Mouse (Mus musculus) thymus, postnatal 10 days (tissue): ENCODE data around the gene Hs3st2.
"Not testable (repeated sequence)": the region's sequence is repeated elsewhere in the genome, so short reads cannot be mapped to it uniquely, and the experiment has no call there.

Experiments
- DNase-seq, 2 experiments: peaks; one replicate each; pipeline ENCODE4 v3.0.0; 2021; ENCODE audit warnings: low spot score in 2 of 2

Gene Hs3st2

DNA sequence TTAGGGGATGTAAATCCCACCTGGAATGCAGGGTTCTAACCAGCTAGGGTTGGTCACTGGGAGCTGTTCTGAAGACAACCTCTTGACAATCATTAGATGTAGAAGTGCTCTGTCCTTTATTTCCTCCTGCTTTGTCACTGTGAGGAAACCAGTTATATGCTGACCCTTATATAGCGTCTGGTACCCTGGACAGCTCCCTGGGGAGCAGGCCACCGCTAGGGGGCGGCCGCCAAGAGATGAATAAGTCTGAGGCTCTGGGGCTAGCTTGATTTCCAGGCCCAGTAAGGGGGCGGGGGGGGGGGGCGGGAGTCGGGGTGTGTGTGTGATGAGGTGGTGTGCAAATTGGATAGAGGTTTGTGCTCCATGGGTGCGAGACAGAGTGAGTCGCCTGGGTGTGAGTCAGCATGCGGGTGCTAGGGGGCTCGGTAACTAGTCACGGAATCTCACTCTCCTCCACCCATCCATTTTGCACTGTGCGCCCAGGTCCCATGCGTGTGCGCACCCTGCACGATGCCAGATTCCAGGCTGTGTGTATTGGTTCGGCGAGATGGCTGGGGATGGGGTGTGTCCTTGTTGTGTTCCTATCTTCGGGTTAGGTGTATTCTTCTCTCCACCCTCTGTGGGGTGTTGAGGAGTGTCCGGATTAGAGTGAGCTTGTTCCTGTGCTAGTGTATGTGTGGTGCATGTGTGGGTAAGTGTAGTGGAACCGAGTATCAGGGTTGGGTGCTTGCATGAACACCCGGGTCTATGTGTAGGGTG, at the start of gene Hs3st2:
Gene Hs3st2 (plus strand): TSS at position 635 of the 759 bp plus-strand sequence.
- DNase-seq = peak in 1 of 2 experiments; percentile 16

GRCm38 (mm10) chr7:121348284-121348963, 43.2 kb upstream of the Hs3st2 start:
- no peak for DNase-seq

DNA sequence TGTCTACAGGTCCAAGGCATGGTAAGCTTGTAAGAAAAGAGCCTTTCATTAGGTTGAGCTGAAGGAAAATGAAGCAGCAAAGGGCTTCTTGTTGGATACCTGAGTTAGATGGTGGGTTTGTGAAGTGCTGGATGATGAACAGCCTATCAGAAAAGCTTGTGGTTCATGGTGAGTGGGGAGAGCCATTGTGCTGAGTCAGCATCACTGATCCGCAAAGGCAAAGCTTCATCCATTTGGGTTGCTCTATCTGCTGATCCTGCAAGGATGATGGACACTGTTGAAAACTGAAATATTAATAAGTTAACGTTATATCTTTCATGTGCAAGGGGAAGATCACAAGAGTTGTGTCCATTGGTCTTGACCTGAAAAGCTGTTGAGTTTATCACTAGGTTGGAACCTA, 40.0 kb upstream of the Hs3st2 start:
- DNase-seq = no peak

DNA sequence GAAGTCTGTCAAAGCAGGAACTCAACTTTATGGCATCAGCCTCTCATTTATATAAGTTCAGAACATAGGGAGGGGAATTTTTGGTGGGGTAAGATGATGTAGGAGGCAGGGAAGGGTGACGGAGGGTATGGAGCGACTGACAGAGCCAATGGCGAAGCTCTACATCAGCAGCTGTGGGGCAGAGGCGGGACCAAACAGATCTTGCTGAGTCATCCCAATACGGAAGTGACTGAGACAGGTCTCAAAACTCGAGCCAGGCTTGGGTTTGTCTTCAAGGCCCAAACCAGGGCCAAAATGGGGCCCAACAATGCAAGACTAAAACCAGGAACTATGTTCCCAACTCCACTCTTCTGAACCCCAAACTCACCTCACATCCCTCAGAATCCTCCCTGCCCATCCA, 30.2 kb upstream of the Hs3st2 start:
- DNase-seq = not testable (repeated sequence)

- DNase-seq = no peak
Measured at GRCm38 (mm10) chr7:121365584-121365983, 26.1 kb upstream of the Hs3st2 start.

DNA sequence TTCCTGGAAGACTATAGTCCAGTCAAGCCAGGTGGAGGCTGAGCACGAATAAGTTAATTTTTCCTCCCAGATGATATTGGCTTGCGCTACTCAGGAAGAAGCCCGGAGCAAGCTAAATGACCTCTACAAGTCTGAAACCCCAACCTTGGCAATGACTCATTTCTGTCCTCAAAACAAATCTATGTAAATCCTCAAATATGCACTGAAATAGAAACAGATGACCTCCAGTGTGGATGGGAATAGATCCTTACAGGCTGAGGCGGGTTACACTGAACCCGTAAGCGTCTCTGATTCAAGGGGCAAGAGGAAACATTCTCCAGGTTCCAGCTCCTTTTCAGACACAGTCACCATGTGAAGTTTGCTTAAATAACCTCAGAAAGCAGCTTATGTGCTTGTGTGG, 24.5 kb upstream of the Hs3st2 start:
- DNase-seq = no peak

DNA sequence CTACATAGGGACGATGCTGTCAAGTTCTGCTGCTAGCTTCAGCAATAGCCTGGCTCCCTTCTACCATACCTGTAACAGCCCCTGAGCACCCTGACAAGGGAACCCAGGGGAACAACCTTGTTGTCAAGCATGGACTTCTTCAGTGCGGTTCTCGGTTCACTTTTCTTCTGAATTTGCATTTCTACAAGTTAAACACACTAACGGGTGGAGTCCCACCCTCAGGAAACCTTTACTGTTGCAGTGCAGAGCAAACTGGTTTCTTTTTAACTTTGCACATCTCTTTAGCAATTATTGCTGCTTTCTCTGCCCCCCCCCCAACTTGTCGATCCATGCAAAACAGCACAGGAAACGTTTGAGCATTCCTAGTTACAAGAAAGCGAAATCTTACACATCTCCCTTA, 19.7 kb upstream of the Hs3st2 start:
- no peak for DNase-seq

- no peak for DNase-seq
Measured at GRCm38 (mm10) chr7:121375456-121375855, 16.2 kb upstream of the Hs3st2 start.

GRCm38 (mm10) chr7:121378942-121379341, 12.7 kb upstream of the Hs3st2 start:
- DNase-seq = no peak

DNA sequence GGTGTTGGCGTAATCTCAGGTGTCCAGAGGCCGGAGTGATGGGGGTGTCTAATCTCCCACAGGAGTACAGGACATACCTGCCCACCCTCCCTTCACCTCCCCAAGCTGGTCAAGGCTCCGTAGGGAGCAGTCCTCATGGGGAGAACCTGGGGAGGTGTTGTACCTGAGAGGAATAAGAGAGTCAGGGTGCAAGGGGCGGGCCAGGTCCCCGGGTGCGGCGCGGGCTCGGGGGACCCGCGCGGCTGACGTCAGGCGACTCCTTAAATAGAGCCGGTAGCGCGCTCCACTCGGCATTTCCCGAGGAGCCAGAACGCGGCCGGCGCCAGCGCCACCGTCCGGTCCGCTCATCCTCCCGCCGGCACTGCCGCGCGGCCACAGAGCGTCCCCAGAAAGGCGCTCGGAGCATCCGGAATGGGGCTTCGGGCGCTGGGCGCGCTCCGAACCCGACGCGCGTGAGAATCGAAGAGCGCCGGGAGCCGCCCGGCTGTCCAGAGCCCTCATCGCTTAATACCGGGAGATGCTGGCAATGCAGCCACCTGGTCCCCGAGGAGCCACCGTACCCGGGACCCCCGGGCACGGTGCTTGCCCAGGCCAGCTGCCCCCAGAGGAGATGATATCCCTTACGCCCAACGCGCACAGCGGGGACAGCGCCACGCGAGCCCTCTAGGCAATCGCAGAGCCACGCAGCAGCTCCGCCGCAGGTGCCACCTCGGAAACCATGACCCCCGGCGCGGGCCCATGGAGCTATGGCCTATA, 503 bp downstream of the Hs3st2 start:
- no peak for DNase-seq

DNA sequence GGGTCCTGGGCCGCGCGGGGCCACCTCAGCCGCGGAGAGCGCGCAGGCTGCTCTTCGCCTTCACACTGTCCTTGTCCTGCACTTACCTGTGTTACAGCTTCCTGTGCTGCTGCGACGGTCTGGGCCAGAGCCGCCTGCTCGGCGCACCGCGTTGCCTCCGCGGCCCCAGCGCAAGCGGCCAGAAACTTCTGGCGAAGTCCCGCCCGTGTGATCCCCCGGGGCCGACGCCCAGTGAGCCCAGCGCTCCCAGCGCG, 1.0 kb downstream of the Hs3st2 start:
- DNase-seq = no peak

GRCm38 (mm10) chr7:121393884-121394283, 2.2 kb downstream of the Hs3st2 start:
- DNase-seq = no peak

DNA sequence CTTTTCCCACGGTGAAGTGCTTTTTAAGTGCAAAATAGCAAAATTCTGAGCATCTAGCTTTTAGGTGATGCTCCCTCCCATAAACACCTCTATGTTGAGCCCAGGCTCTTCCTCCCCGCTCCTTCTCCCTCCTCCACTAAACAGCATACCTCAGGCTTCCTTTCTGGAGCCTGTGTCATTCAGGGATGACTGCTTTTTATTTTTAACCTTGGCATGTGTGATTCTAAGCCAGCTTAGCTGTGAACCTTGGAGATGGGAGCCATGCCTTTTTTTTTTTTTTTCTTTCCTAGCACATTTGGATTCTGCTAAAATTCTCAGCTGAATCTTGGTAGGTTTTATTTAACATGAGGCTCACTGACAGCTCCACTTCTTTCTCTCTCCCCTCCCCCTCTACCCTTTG, 3.2 kb downstream of the Hs3st2 start:
- no peak for DNase-seq

DNA sequence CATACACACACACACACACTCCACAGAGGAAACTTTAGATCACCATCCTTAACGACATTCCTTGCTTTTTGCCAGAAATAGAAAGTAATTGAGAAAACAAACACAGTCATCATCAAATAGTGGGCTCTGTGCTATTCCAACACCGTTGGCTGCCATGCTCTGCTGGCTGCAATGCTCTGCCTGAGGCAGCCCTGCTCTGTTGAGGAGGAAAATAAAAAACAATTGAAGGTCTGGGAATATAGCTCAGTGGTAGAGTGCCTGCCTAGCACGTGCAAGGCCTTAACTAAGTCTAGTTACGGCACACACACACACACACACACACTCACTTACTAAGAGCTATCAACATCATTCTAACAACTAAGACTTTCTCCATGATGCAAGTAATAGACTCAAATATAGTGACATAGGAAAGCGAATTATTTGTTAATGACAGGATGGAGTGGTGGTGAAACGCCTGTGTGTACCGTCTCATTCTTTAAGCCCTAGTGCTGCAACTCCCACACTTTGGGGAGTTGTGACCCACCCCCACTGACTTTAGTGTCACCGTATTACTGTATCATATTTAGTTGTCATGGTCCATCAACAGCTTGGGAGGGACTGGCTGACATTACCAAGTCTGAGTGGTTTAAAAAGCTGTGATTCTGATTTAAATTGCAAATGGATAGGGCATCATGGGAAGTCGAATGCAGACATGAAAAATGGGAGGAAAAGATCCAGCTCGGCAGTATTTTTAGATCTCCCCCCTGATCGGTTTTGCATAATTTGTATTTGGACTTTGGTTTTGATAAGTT, 19.3 kb downstream of the Hs3st2 start:
- no peak for DNase-seq

DNA sequence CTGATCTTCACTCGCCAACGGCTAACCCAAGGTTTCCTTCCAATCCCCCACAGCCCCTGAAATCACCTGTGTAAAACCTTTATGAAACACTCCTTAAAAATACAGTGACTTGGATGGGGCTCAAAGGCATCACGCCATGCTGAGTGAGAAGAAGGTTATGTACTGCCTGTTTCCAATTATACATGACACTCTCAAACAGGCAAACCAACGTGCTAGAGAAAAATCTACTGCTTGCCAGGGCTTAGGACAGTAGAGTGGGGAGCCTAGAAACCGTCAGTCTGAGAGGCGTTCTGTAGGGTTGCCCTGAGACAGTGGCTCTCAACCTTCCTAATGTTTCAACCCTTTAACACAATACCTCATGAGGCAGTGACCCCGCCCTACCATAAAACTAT, 19.8 kb downstream of the Hs3st2 start:
- no peak for DNase-seq

DNA sequence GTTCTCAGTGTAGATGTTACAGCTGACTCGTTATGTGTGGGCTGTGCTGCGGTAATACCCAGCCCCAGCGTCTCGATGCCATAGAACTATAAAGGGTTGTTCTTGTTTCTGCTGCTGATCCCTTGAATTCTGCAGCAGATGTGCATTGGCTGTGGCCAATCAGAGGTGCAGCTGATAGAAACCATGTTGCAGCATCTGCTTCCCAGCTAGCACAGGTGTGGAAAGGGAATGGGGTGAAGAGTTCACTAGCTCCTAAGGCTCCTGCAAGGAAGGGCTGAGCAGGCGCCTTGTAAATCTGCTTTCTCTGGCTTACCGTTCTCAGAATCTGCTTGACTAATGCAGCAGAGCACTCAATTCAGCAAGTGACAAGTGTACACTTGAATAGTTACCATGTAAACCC, 45.2 kb downstream of the Hs3st2 start:
- no peak for DNase-seq

GRCm38 (mm10) chr7:121441186-121441585, 49.5 kb downstream of the Hs3st2 start:
- no peak for DNase-seq

- no peak for DNase-seq
Measured at GRCm38 (mm10) chr7:121444336-121444735, 52.7 kb downstream of the Hs3st2 start.

GRCm38 (mm10) chr7:121446281-121446680, 54.6 kb downstream of the Hs3st2 start:
- DNase-seq = no peak

DNA sequence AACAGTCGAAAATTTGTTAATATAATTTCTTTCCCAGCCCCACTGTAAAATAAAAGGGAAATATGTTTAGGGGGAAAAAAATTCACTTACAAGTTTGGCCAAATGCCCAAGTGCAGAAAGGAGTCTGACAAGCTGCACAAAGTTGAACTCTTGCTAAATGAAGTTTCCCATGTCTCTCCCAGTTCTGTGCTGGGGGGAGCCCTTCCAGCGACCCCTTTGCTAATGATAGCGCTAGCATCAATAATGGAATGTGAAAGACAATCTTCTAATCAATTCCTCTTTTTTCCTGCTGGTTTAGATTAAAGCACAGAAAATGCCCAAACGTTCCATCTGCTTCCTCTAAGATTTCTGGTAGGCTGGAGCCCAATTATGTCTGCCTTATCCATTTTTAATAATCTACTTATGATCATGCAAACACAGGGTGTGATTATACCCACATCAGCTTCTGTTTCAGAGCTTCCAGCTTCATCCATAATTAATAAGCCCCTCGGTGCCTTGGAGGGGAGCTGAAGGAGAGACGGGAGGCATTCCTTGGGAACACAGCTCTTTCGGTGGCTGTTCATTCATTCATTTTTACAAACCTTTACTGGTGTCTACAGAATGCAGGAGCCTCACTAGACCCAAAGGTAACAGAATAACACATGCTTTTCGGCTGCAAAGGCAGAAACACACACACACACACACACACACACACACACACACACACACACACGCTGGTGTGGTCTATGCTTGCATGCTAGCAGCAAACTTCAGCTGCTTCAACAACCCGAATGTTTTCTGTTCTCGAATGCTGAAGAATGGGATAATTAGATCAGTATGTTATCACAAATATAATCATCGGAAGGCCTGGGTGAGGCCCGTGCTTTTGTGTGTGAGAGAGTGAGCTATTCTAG, 59.5 kb downstream of the Hs3st2 start:
- no peak for DNase-seq

GRCm38 (mm10) chr7:121456716-121457115, 65.1 kb downstream of the Hs3st2 start:
- no peak for DNase-seq
